7 mouse cellular contexts compared by ENCODE assay signal in the genomic region with DNA sequence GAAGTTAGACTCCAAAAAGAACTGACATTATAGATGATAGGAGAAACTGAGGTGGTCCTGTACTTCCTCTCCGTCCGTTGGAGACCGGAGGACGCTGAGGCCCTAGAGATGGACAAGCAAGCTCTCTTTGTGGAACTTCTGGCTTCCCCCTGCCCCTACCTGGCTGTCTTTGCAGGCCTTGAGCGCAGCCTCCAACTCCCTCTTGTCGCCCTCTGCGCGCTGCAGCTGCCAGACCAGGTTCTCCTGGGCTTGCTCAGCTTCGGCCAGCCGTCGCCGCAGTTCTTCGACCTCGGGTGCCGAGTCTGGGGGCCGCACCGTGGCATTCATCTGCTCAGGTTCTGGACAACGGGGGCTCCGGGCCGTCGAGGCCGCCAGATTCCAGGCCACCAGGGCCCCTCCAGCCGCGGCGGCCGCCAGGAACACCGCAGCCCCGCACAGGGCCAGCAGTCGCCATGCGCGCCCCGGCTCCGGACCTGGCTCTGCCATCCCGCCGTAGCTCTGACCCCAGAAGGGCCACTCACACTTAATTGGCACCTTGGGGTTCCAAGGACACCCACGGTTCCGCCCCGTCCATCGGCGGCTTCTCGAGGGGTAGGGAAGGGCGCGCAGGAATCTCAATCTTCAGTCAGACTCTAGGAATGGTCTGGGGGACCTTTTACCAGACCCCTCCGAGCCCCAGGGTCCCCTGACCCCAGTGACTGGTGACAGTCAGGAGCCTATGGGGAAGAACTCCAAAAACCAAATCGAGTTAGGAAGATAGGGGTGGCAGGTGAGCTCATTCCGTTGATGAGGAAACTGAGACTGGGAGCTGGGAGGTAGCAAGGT. TPM values are rescaled to one million over a fixed set of nuclear protein-coding genes. Genes with fewer than 3 reads are reported as not detected.
DNase-seq lines count a peak whose midpoint lies in the region; ATAC-seq and TF ChIP-seq lines count a peak whose summit lies in the region.

TSS of gene Ccdc194 (minus strand) at position 486 of the 825 bp plus-strand sequence.

- WGBS in liver, adult 2 months, result 23% methylated on average over 46 of the region's 46 CpGs
- WGBS in heart, postnatal 0 days, result 24% methylated on average over 46 of the region's 46 CpGs
- WGBS in limb, embryonic 12.5 days, result 6% methylated on average over 46 of the region's 46 CpGs
- whole genome bisulfite sequencing in stomach, embryonic 14.5 days, result 12% methylated on average over 46 of the region's 46 CpGs

- no peaks in the 10 kb centered on the region for H3K79me2 ChIP-seq in liver, adult 2 months (ENCODE audit: control insufficient read depth, insufficient read depth, low read length)

- H3K4me3 ChIP-seq in liver, adult 2 months (ENCODE audit: insufficient read depth, low read depth, low read length), result no peak within 1 kb of the TSS
- H3K4me3 ChIP-seq in heart, postnatal 0 days (ENCODE audit: low read depth, low read length), result no peak within 1 kb of the TSS
- peak within 1 kb of the TSS; percentile 28 for H3K4me3 ChIP-seq in limb, embryonic 12.5 days (replicated peaks)
- H3K4me3 ChIP-seq in stomach, embryonic 14.5 days (ENCODE audit: low read depth, low read length), result peak within 1 kb of the TSS; percentile 5; the same call in 1 of the 2 replicates

- no peak for TF ChIP-seq CTCF in liver, adult 2 months (IDR thresholded peaks at IDR 0.05; ENCODE audit: low read depth, low read length)
- TF ChIP-seq CTCF in heart, postnatal 0 days (IDR thresholded peaks at IDR 0.05; ENCODE audit: low read depth), result no peak

- no peak for DNase-seq in liver, adult 2 months (ENCODE audit: extremely low read depth, low read depth, low spot score)
- no peak for DNase-seq in liver
- no peak for DNase-seq in heart, postnatal 0 days (ENCODE audit: low spot score)
- DNase-seq in retina, postnatal 1 day, result no peak
- DNase-seq in natural killer cell, adult 2 months (ENCODE audit: low spot score in 2 of 2), result no peak

- H3K27me3 ChIP-seq in liver, adult 2 months (ENCODE audit: control insufficient read depth, insufficient read depth, low read length), result no peaks in the 10 kb centered on the region
- peaks cover 14% of the 10 kb centered on the region for H3K27me3 ChIP-seq in heart, postnatal 0 days (ENCODE audit: control insufficient read depth, insufficient read depth, low read length)
- H3K27me3 ChIP-seq in limb, embryonic 12.5 days, result peaks cover 61% of the 10 kb centered on the region
- H3K27me3 ChIP-seq in stomach, embryonic 14.5 days (ENCODE audit: control insufficient read depth, insufficient read depth, low read length), result 0 out of 2 replicates have a peak, but pooled peaks cover 12% of the 10 kb centered on the region

- H3K9me3 ChIP-seq in heart, postnatal 0 days (replicated peaks; ENCODE audit: control insufficient read depth, low read length), result no peaks in the 10 kb centered on the region
- H3K9me3 ChIP-seq in limb, embryonic 12.5 days, result no peaks in the 10 kb centered on the region
- no peaks in the 10 kb centered on the region for H3K9me3 ChIP-seq in stomach, embryonic 14.5 days (ENCODE audit: control insufficient read depth, low read depth, low read length)

- no peak for ATAC-seq in heart, postnatal 0 days (ENCODE audit: insufficient read depth, low read depth)
- no peak for ATAC-seq in limb, embryonic 12.5 days (ENCODE audit: insufficient number of reproducible peaks, insufficient read depth, low FRiP score, low TSS enrichment, low read depth)
- no peak for ATAC-seq in stomach, embryonic 14.5 days (ENCODE audit: insufficient number of reproducible peaks, insufficient read depth, low FRiP score, low read depth)

- H3K36me3 ChIP-seq in liver, adult 2 months (ENCODE audit: control insufficient read depth, insufficient read depth, low read length), result no peaks in the 10 kb centered on the region
- H3K36me3 ChIP-seq in heart, postnatal 0 days (replicated peaks; ENCODE audit: control insufficient read depth, insufficient read depth, low read length), result no peaks in the 10 kb centered on the region
- H3K36me3 ChIP-seq in limb, embryonic 12.5 days, result no peaks in the 10 kb centered on the region
- H3K36me3 ChIP-seq in stomach, embryonic 14.5 days (ENCODE audit: control insufficient read depth, insufficient read depth, low read length), result no peaks in the 10 kb centered on the region

- TF ChIP-seq POLR2A in liver, adult 2 months (IDR thresholded peaks at IDR 0.05; ENCODE audit: extremely low read depth, insufficient read depth, low read length), result no peak

- no peak within 1 kb of the TSS for H3K9ac ChIP-seq in liver, adult 2 months (ENCODE audit: low read depth, low read length)
- peak within 1 kb of the TSS; percentile 18; the same call in 1 of the 2 replicates for H3K9ac ChIP-seq in heart, postnatal 0 days (replicated peaks; ENCODE audit: low read depth, low read length)
- H3K9ac ChIP-seq in limb, embryonic 12.5 days (replicated peaks), result no peak within 1 kb of the TSS
- no peak within 1 kb of the TSS for H3K9ac ChIP-seq in stomach, embryonic 14.5 days (replicated peaks; ENCODE audit: low read depth, low read length)

- peak within 1 kb of the TSS; percentile 44; the same call in 1 of the 2 replicates for H3K27ac ChIP-seq in liver, adult 2 months (replicated peaks; ENCODE audit: insufficient read depth, low read depth, low read length)
- H3K27ac ChIP-seq in heart, postnatal 0 days (ENCODE audit: low read depth), result peak within 1 kb of the TSS; percentile 96
- H3K27ac ChIP-seq in limb, embryonic 12.5 days, result no peak within 1 kb of the TSS
- H3K27ac ChIP-seq in stomach, embryonic 14.5 days (ENCODE audit: low read length), result peak within 1 kb of the TSS; percentile 10; the same call in 1 of the 2 replicates

- TF ChIP-seq EP300 in heart, postnatal 0 days (IDR thresholded peaks at IDR 0.05; ENCODE audit: low read depth), result no peak

- H3K4me2 ChIP-seq in heart, postnatal 0 days (ENCODE audit: low read depth, low read length), result peak within 1 kb of the TSS; percentile 35
- H3K4me2 ChIP-seq in limb, embryonic 12.5 days, result peak within 1 kb of the TSS; percentile 44
- peak within 1 kb of the TSS; percentile 12; the same call in 1 of the 2 replicates for H3K4me2 ChIP-seq in stomach, embryonic 14.5 days (replicated peaks; ENCODE audit: low read depth, low read length)

- no peaks in the 10 kb centered on the region; the same call in 1 of the 2 replicates for H3K4me1 ChIP-seq in liver, adult 2 months (ENCODE audit: control insufficient read depth, insufficient read depth, low read length)
- H3K4me1 ChIP-seq in heart, postnatal 0 days (ENCODE audit: control insufficient read depth, insufficient read depth), result peaks cover 23% of the 10 kb centered on the region
- H3K4me1 ChIP-seq in limb, embryonic 12.5 days (replicated peaks), result peaks cover 13% of the 10 kb centered on the region; the same call in 1 of the 2 replicates
- H3K4me1 ChIP-seq in stomach, embryonic 14.5 days (ENCODE audit: control insufficient read depth, insufficient read depth, low read length), result peaks cover 19% of the 10 kb centered on the region; the same call in 1 of the 2 replicates

RNA-seq across cellular contexts. Expression of gene Ccdc194, which starts in this region (rescaled TPM):
- not detected in 2 replicates for total RNA-seq in liver, adult 2 months (2014; rRNA removed)
- polyA plus RNA-seq in liver, adult 2 months (2012; rRNA removed), result 0.05 TPM in 1 of 2 replicates, not detected in the other
- 1.1 TPM in 1 of 2 replicates, not detected in the other for total RNA-seq in heart, postnatal 0 days (2014; rRNA removed; ENCODE audit: low replicate concordance)
- 0.12 and 0.14 TPM in 2 replicates for polyA plus RNA-seq in heart, postnatal 0 days (2015; fragmentation: Nextera tagmentation; extraction: Ambion mirVana)
- polyA plus RNA-seq in limb, embryonic 12.5 days (2016; fragmentation: Nextera tagmentation; extraction: Ambion mirVana), result 0.25 and 0.49 TPM in 2 replicates
- 0.41 and 0.58 TPM in 2 replicates for polyA plus RNA-seq in stomach, embryonic 14.5 days (2014; fragmentation: Nextera tagmentation; extraction: Ambion mirVana)

Comparison
In these comparisons a context has a peak if more than half of its experiments do, and no peak if none do; other contexts are left out.
1. H3K4me3 ChIP-seq: peak in limb, embryonic 12.5 days (single experiment) and stomach, embryonic 14.5 days (single experiment); none in liver, adult 2 months (single experiment) and heart, postnatal 0 days (single experiment).
2. Peak in every context shown above with its lines, with median percentiles within 50 percentile points of each other: H3K4me2 ChIP-seq.